Mouse (Mus musculus) embryonic fibroblast, embryonic 13.5 days (primary cell): ENCODE measurements at regions not wholly inside any gene's neighbourhood (a gene's known extent, or its start where the extent isn't known, plus 50 kb on each side); places are given as distances from the start of the nearest gene placed in this dataset.

Source experiments
- CTCF ChIP-seq: IDR thresholded peaks from 2 replicates; pipeline ENCODE4 v1.5.1; 2011; ENCODE audit warnings: mild to moderate bottlenecking, control low read depth, low read length, moderate library complexity, borderline replicate concordance; ENCODE audit not compliant: insufficient read depth
- POLR2A ChIP-seq: IDR thresholded peaks from 2 replicates; pipeline ENCODE4 v1.6.1; 2011; ENCODE audit warnings: low read depth, mild to moderate bottlenecking, control low read depth, low read length, moderate library complexity

DNA sequence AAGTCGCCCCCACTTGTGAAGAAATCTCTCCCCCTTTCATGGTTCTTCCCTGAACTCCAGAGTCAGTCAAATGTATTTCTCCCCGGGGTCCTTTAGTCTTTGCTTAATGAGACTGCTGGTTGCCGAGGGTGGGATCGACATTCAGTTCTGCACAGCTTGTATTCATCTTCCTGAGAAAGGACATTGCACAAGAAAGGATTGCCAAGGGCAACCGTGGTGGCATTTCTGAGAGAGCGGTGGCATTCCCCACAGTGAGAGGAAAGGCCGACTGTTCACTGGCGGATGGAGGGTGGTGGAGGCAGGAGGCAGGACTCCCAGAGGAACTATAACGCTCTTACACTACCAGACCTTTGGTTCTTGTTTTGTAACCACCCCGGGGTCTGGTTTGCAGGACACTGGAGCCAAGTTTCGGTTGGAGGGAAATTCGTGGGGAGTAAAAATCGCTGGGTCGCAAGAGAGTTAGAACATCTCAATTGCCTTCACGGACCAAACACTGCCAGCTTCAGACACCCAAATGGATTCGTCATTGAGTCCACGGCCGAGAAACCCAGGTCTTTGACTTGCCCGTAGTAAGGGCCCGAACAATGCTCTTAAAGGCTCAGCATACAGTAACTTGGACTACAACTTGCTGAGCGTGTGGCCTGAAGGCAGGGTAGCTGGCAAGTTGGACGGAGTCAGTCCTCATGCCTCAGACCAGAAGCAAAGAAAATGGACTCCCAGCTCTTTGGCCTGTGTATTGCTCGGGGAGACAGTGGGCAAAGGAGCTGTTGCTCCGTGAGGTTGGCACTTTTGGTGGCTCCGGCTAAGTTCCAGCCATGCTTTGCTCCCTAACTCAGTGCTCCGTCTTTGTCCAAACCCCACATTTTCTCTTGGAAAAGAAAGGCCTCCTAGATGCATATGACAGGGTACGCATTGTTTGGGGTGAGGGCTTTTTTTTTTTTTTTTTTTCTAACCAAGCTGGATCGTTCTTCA lies 70.9 kb upstream of the Slc1a3 start:
- no peak for TF ChIP-seq CTCF
- no peak for TF ChIP-seq POLR2A
